Mouse (Mus musculus): ENCODE data around the gene Rnf41. TPM values are rescaled to one million over a fixed set of nuclear protein-coding genes. Genes with fewer than 3 reads are reported as not detected.

Rnf41 gene
- total RNA-seq, 2 experiments from 2014 or later = 21.9 to 24.0 TPM

- DNase-seq (ENCODE audit: low spot score in 2 of 2) = peak in 1 of 2 experiments; percentile 37
These were observed 48.2 kb downstream of the Rnf41 start for GRCm38 (mm10) chr10:128459409-128460269.

- no peak for DNase-seq (ENCODE audit: low spot score in 2 of 2)
These were observed 48.8 kb downstream of the Rnf41 start for GRCm38 (mm10) chr10:128460270-128460630.

- no peak for DNase-seq (ENCODE audit: low spot score in 2 of 2)
These were observed 62.9 kb downstream of the Rnf41 start for GRCm38 (mm10) chr10:128474366-128474765.

GRCm38 (mm10) chr10:128486370-128486769 lies 74.9 kb downstream of the Rnf41 start:
- DNase-seq (ENCODE audit: low spot score in 2 of 2) = no peak

- DNase-seq (ENCODE audit: low spot score in 2 of 2) = no peak
These were observed 76.6 kb downstream of the Rnf41 start for GRCm38 (mm10) chr10:128487861-128488712.

- DNase-seq (ENCODE audit: low spot score in 2 of 2) = no peak
These were observed 77.3 kb downstream of the Rnf41 start for GRCm38 (mm10) chr10:128488776-128489175.

- DNase-seq (ENCODE audit: low spot score in 2 of 2) = no peak
These were observed 77.9 kb downstream of the Rnf41 start for GRCm38 (mm10) chr10:128489380-128489779.

- no peak for DNase-seq (ENCODE audit: low spot score in 2 of 2)
These were observed 78.3 kb downstream of the Rnf41 start for GRCm38 (mm10) chr10:128489785-128490184.

- no peak for DNase-seq (ENCODE audit: low spot score in 2 of 2)
These were observed 78.8 kb downstream of the Rnf41 start for GRCm38 (mm10) chr10:128490232-128490631.

- no peak for DNase-seq (ENCODE audit: low spot score in 2 of 2)
These were observed 79.5 kb downstream of the Rnf41 start for GRCm38 (mm10) chr10:128490912-128491311.

Small RNA genes within 50 kb of the gene (microRNA-seq; reads per million reads assigned to microRNA genes)
- gene Gm25361 (not detected), gene Gm26308 (not detected), gene Mir6914 (not detected), gene Mir6915 (0.85 reads per million), gene Mir8105 (not detected)

Other genes with a start within 250 kb of the Rnf41 start
- 10 to 100 TPM; 83.8 to 85.3 TPM for gene Rbms2, start 231.4 kb upstream of the Rnf41 start, total RNA-seq (2021)
- gene Gls2, start 217.2 kb upstream of the Rnf41 start, total RNA-seq (2021) = 1 to 10 TPM; 1.5 to 2.1 TPM
- 10 to 100 TPM; 33.2 to 34.9 TPM for gene Spryd4, start 199.8 kb upstream of the Rnf41 start, total RNA-seq (2021)
- gene Mip, start 185.8 kb upstream of the Rnf41 start, total RNA-seq (2021) = not detected
- gene Timeless, start 179.6 kb upstream of the Rnf41 start, total RNA-seq (2021) = 10 to 100 TPM; 12.7 to 14.7 TPM
- gene Apon, start 157.6 kb upstream of the Rnf41 start, total RNA-seq (2021) = under 1 TPM; 0.32 to 0.70 TPM
- gene Apof, start 143.0 kb upstream of the Rnf41 start, total RNA-seq (2021) = 1 to 10 TPM in 1 of 2 experiments, not detected in 1; 1.6 TPM
- gene Stat2, start 141.1 kb upstream of the Rnf41 start, total RNA-seq (2021) = 10 to 100 TPM in 1 of 2 experiments, 1 to 10 TPM in 1; 9.3 to 10.2 TPM
- not detected for gene Il23a, start 112.9 kb upstream of the Rnf41 start, total RNA-seq (2021)
- 10 to 100 TPM; 17.2 to 19.5 TPM for gene Pan2, start 108.3 kb upstream of the Rnf41 start, total RNA-seq (2021)
- 100 to 1,000 TPM in 1 of 2 experiments, 10 to 100 TPM in 1; 94.1 to 100 TPM for gene Cnpy2, start 89.2 kb upstream of the Rnf41 start, total RNA-seq (2021)
- 100 to 1,000 TPM; 403 to 430 TPM for gene Cs, start 73.9 kb upstream of the Rnf41 start, total RNA-seq (2021)
- 100 to 1,000 TPM; 115 to 133 TPM for gene Coq10a, start 42.7 kb upstream of the Rnf41 start, total RNA-seq (2021)
- gene Ankrd52, start 34.5 kb upstream of the Rnf41 start, total RNA-seq (2021) = 10 to 100 TPM; 45.3 to 48.3 TPM
- under 1 TPM in 1 of 2 experiments, not detected in 1; 0.23 TPM for gene Slc39a5, start 10.4 kb upstream of the Rnf41 start, total RNA-seq (2021)
- 10 to 100 TPM; 48.0 to 50.7 TPM for gene Nabp2, start 165 bp upstream of the Rnf41 start, total RNA-seq (2021)
- 10 to 100 TPM; 90.8 to 91.2 TPM for gene Smarcc2, start 47.6 kb downstream of the Rnf41 start, total RNA-seq (2021)
- 100 to 1,000 TPM; 485 to 542 TPM for gene Myl6, start 82.5 kb downstream of the Rnf41 start, total RNA-seq (2021)
- 100 to 1,000 TPM; 119 to 139 TPM for gene Myl6b, start 87.0 kb downstream of the Rnf41 start, total RNA-seq (2021)
- 10 to 100 TPM; 49.6 to 50.5 TPM for gene Esyt1, start 114.2 kb downstream of the Rnf41 start, total RNA-seq (2021)
- gene Zc3h10, start 136.1 kb downstream of the Rnf41 start, total RNA-seq (2021) = 1 to 10 TPM; 6.7 to 9.9 TPM
- gene Rpl41, start 137.6 kb downstream of the Rnf41 start, total RNA-seq (2021) = 1,000 to 10,000 TPM; 2,741 to 3,076 TPM
- 10 to 100 TPM; 84.8 to 91.4 TPM for gene Pa2g4, start 154.3 kb downstream of the Rnf41 start, total RNA-seq (2021)
- 10 to 100 TPM; 18.0 to 19.0 TPM for gene Erbb3, start 178.0 kb downstream of the Rnf41 start, total RNA-seq (2021)
- gene Rps26, start 215.1 kb downstream of the Rnf41 start, total RNA-seq (2021) = 100 to 1,000 TPM; 757 to 856 TPM
- 1 to 10 TPM in 1 of 2 experiments, under 1 TPM in 1; 0.93 to 1.4 TPM for gene Ikzf4, start 234.3 kb downstream of the Rnf41 start, total RNA-seq (2021)

All from gastrocnemius, postnatal 4 days (tissue).